Mouse (Mus musculus): Measurements from ENCODE around the gene Ero1lb.
"Not testable (repeated sequence)": the region's sequence is repeated elsewhere in the genome, so short reads cannot be mapped to it uniquely, and the experiment has no call there.

DNA sequence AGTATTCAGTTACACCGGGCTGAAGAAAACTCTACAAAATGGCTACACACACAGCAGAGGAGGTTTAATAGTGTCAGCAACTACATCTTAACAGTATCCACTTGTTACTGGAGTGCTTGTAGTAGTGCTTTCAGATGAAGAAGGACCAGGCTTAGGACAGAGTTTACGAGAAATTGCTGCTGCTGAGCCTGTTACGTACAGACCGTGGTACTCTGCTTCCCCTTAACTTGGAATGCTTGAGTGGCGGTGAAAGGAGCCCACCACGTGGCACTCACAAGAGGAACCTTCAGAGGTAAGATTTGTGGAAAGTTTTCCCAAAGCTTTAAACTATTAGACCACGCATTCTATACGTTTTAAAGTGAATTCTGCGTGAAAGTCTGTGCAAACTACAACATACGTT is 49.3 kb downstream of the Ero1lb start:
- TF ChIP-seq CTCF (IDR thresholded peaks at IDR 0.05; ENCODE audit: low read depth, low read length); POLR2A (IDR thresholded peaks at IDR 0.05; ENCODE audit: borderline replicate concordance, low read depth, low read length): not testable (repeated sequence)
